Mouse (Mus musculus) bone marrow macrophage, adult 2 months (primary cell): Measurements from ENCODE around the gene Nbeal2.

Experiments used
- CTCF ChIP-seq: IDR thresholded peaks from 2 replicates; pipeline ENCODE4 v1.5.1; 2012; ENCODE audit warnings: low read depth, mild to moderate bottlenecking, low read length, moderate library complexity
- POLR2A ChIP-seq: IDR thresholded peaks from 2 replicates; pipeline ENCODE4 v1.6.1; 2012; ENCODE audit warnings: mild to moderate bottlenecking, low read depth, low read length, borderline replicate concordance

- TF ChIP-seq CTCF = no peak
- TF ChIP-seq POLR2A = no peak
Observed at GRCm38 (mm10) chr9:110685187-110685586, 31.2 kb upstream of the Nbeal2 start.
